ENCODE assay signal across 19 mouse cellular contexts in the genomic region with DNA sequence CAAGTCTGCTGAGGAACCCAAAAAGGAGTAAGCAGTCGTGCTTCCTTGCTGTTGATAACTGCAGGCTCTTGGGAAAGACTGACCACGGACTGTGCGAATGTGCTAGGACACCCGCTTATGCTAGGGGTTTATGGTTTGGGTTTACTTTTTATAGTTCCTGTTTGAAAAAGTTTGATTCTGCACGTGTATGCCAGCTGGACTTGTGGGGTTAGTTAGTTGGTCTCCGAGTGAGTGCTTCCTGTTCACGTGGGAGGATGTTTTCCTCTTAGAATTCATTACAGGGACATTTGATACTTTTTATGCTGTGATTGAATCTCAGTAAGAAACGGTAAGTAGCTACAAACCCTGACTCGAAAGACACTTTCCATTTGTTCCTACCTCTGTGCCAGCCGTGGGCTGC. TPM values are rescaled to one million over a fixed set of nuclear protein-coding genes. Genes with fewer than 3 reads are reported as not detected.
DNase-seq lines count a peak whose midpoint lies in the region; TF ChIP-seq lines count a peak whose summit lies in the region.
"Had no signal": no experiment of that assay in that cellular context is flagged by ENCODE, and none has a peak within 500 bp of the region (broad histone marks: within the 10 kb centered on the region; RNA-seq: fewer than 3 reads in every experiment).

No protein-coding gene starts in this region.

- WGBS in thymus, adult 2 months: 18% methylated on average over 10 of the region's 10 CpGs
- WGBS in forebrain, embryonic 10.5 days: 91% methylated on average over 10 of the region's 10 CpGs

- intact Hi-C loops in heart, postnatal 14 days (cut with DNase I): no loop called here

- H3K9me3 ChIP-seq in forebrain, embryonic 10.5 days: no peaks in the 10 kb centered on the region
- H3K9me3 ChIP-seq: embryonic facial prominence, embryonic 12.5 days; forebrain, embryonic 12.5 days; heart, embryonic 13.5 days; hindbrain, embryonic 12.5 days had no signal

- H3K36me3 ChIP-seq in thymus, adult 2 months (ENCODE audit: control insufficient read depth, insufficient read depth, low read length): peaks cover 51% of the 10 kb centered on the region
- H3K36me3 ChIP-seq in forebrain, embryonic 10.5 days (replicated peaks): peaks cover 92% of the 10 kb centered on the region

- no peaks in the 10 kb centered on the region for H3K27me3 ChIP-seq in thymus, adult 2 months (ENCODE audit: control insufficient read depth, insufficient read depth, low read length)
- H3K27me3 ChIP-seq in forebrain, embryonic 10.5 days (ENCODE audit: poor library complexity, severe bottlenecking): no peaks in the 10 kb centered on the region
- H3K27me3 ChIP-seq: embryonic facial prominence, embryonic 12.5 days; forebrain, embryonic 12.5 days; heart, embryonic 13.5 days; hindbrain, embryonic 12.5 days had no signal

- no peak for TF ChIP-seq POLR2A in thymus, adult 2 months (IDR thresholded peaks at IDR 0.05; ENCODE audit: control insufficient read depth, extremely low read depth, insufficient read depth, low read length, poor library complexity)

- H3K4me3 ChIP-seq in thymus, adult 2 months (ENCODE audit: control insufficient read depth, insufficient read depth, low read length): no peak overlapping the region
- no peak overlapping the region for H3K4me3 ChIP-seq in forebrain, embryonic 10.5 days
- H3K4me3 ChIP-seq: embryonic facial prominence, embryonic 12.5 days; forebrain, embryonic 12.5 days; heart, embryonic 13.5 days; hindbrain, embryonic 12.5 days had no signal

- H3K27ac ChIP-seq in thymus, adult 2 months (ENCODE audit: control insufficient read depth, insufficient read depth, low read length): peak overlapping the region; percentile 78
- H3K27ac ChIP-seq in forebrain, embryonic 10.5 days: no peak overlapping the region
- H3K27ac ChIP-seq: embryonic facial prominence, embryonic 12.5 days; forebrain, embryonic 12.5 days; heart, embryonic 13.5 days; hindbrain, embryonic 12.5 days; hindbrain, postnatal 0 days had no signal

- no peak for DNase-seq in thymus, adult 2 months
- DNase-seq in thymus, postnatal 10 days (ENCODE audit: low spot score in 2 of 2): no peak
- DNase-seq in T-cell, adult 2 months (ENCODE audit: low spot score): peak; percentile 32
- DNase-seq in induced T-regulatory cell, adult 2 months (ENCODE audit: low read depth): peak; percentile 53
- DNase-seq in heart, postnatal 14 days: no peak
- DNase-seq in gastrocnemius, postnatal 4 days (ENCODE audit: low spot score in 2 of 2): no peak
- no peak for DNase-seq in forebrain, embryonic 10.5 days (ENCODE audit: extremely low spot score, low spot score)
- DNase-seq: adrenal gland, postnatal 10 days; cerebellum, adult 11 months; cerebellum, adult 8-10 months; cerebellum, postnatal 14 days; gastrocnemius, postnatal 10 days; heart, adult 11 months; heart, postnatal 4 days had no signal

- no peak for TF ChIP-seq CTCF in thymus, adult 2 months (IDR thresholded peaks at IDR 0.05; ENCODE audit: borderline replicate concordance, control insufficient read depth, extremely low read depth, insufficient read depth, low read length, poor library complexity)

- peaks cover 30% of the 10 kb centered on the region for H3K4me1 ChIP-seq in thymus, adult 2 months (replicated peaks; ENCODE audit: control insufficient read depth, insufficient read depth, low read length)
- H3K4me1 ChIP-seq in forebrain, embryonic 10.5 days: peaks cover 14% of the 10 kb centered on the region

RNA-seq across cellular contexts. Expression of gene Hp1bp3, which starts 7.5 kb away (rescaled TPM):
- 146 and 150 TPM in 2 replicates for polyA plus RNA-seq in thymus, adult 2 months (2012; rRNA removed)
- 10 to 100 TPM; 77.5 to 83.0 TPM for total RNA-seq in heart, postnatal 14 days (2021)
- 100 to 1,000 TPM; 102 to 108 TPM for total RNA-seq in gastrocnemius, postnatal 4 days (2021)
- polyA plus RNA-seq in forebrain, embryonic 10.5 days (2016; fragmentation: Nextera tagmentation; extraction: Ambion mirVana): 147 and 152 TPM in 2 replicates

RNA-seq across cellular contexts. Expression of gene Sh2d5, which starts 26.6 kb away (rescaled TPM):
- polyA plus RNA-seq in thymus, adult 2 months (2012; rRNA removed): 4.2 and 4.7 TPM in 2 replicates
- total RNA-seq in heart, postnatal 14 days (2021): under 1 TPM; 0.07 to 0.50 TPM
- total RNA-seq in gastrocnemius, postnatal 4 days (2021): under 1 TPM in 1 of 2 experiments, not detected in 1; 0.39 TPM
- polyA plus RNA-seq in forebrain, embryonic 10.5 days (2016; fragmentation: Nextera tagmentation; extraction: Ambion mirVana): 0.23 and 0.47 TPM in 2 replicates

RNA-seq across cellular contexts. Expression of gene Kif17, which starts 26.6 kb away (rescaled TPM):
- 1.3 and 1.6 TPM in 2 replicates for polyA plus RNA-seq in thymus, adult 2 months (2012; rRNA removed)
- total RNA-seq in heart, postnatal 14 days (2021): under 1 TPM; 0.12 TPM
- under 1 TPM; 0.34 TPM for total RNA-seq in gastrocnemius, postnatal 4 days (2021)
- 0.25 and 0.39 TPM in 2 replicates for polyA plus RNA-seq in forebrain, embryonic 10.5 days (2016; fragmentation: Nextera tagmentation; extraction: Ambion mirVana)

Comparison
In these comparisons a context has a peak if more than half of its experiments do, and no peak if none do; other contexts are left out.
1. DNase-seq: peak in T-cell, adult 2 months (single experiment) and induced T-regulatory cell, adult 2 months (single experiment); none in thymus, adult 2 months (single experiment), thymus, postnatal 10 days (0 of 2), heart, postnatal 14 days (0 of 2), gastrocnemius, postnatal 4 days (0 of 2) and forebrain, embryonic 10.5 days (single experiment).